Mouse (Mus musculus) CD4-positive, CD25-positive, alpha-beta regulatory T cell, adult 2 months (primary cell): Measurements from ENCODE around the gene Mff.

ENCODE experiments used
- DNase-seq: peaks from one replicate; pipeline ENCODE4 v3.0.0-alpha.2; 2012; ENCODE audit warnings: low read depth, low spot score

The Mff gene

DNA sequence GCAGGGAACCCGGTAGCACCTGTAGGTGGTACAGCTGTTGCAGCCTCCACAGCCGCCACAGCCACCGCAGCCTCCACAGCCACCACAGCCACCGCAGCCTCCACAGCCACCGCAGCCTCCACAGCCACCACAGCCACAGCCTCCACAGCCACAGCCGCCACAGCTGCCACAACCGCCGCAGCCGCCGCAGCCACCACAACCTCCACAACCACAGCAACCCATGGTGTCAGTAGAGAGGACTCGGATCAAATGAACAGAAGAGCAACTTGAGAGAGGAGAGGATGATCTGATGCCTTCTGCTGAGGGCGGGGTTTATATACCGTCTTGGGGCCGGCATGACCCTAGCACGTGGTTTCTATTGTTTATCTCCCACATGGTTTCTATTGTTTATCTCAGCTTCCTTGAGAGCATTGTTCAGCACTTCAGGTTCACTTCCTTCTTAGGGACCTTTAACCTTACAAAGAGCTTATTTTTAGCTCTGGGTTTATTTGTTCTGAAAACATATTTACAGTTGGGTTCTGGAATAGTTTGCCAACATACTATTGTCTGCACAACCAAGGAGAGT, 46.4 kb downstream of the Mff start, which contains the start of gene Gm47791:
Gene Gm47791, minus strand, starts transcription at position 222 of the 565 bp plus-strand sequence.
- DNase-seq: no peak

DNA sequence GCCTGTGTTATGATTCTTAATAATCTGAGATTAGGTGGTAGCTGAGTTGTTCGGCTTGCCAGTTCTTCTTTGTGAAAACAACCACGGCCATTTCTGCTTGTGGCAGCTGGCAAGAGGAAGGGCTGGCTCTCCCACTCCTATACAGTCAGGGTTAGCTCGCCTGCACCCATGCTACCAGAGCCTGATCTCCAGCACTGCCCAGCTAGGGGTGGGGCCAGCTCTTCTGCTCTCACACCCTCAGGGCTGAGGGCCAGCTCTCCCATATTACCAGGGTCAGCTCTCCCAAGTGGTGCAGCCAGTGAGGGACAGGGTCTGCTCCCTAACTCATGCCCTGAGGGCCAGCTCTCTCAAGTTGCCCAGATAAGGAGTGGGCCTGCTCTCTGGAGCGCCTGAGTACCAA, 47.7 kb downstream of the Mff start:
- no peak for DNase-seq

DNA sequence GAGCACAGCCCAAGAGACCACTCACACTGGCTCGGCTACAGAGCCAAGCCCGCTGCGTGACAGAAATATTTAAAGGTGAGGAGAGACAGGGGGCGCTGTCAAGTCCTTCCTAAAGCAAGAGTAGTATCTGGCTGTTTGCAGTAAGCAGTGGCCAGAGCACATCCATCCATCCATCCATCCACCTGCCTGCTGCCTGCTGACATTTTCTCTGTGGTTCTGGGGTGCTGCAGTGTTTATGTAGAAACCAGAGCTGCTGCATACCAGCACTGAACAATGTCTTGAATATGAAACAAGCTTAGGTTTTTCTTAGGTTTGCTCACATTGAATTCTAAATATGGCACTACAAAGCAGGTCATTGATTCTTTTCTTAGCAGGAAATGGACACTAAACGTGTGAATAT, 48.5 kb downstream of the Mff start:
- no peak for DNase-seq

GRCm38 (mm10) chr1:82775293-82775692, 50.6 kb downstream of the Mff start:
- DNase-seq: no peak

DNA sequence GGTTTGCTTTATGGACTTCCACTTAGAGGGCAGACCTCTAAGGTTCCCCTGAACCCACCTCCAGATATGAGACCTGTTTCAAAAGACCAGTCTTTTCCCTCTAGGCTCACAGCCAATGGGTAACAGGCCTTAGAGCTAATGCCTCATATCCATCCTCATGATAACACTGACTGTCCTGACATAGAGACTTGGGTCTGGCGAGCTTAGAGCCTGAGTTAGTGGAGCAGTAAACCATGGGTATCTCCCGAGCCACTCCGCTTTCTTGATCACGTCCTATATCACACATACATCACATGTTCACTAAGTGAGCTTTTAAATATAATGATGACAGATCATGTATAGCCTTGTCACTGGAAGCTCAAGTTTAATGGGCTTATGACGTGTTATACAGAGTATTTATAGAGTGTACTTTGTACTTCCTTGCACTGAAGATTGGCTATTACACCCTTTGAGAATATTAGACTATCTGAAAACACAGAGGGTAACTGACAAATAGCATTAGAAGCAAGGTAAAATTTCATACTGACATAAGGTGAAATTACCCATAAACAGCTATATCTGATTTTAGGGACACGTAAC, 54.8 kb downstream of the Mff start:
- no peak for DNase-seq

GRCm38 (mm10) chr1:82783559-82783958, 58.9 kb downstream of the Mff start:
- no peak for DNase-seq

DNA sequence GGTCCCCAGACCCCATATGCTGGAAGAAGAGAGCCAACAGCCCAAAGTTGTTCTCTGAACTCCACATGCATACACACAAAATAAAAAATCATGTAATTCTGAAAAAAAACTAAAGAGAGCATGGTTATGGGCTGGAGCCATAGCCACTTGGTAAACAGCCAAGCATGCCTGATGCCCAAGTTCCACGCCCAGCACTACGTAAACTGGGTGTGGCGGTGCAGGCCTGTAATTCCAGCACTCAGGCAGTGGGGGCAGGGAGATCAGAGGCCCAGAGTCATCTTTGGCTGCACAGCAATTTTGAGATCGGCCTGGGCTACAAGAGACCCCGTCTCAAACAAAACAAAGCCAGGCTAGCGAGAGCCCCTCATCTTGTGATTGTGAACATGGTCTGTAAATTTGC, 60.9 kb downstream of the Mff start:
- DNase-seq: no peak

DNA sequence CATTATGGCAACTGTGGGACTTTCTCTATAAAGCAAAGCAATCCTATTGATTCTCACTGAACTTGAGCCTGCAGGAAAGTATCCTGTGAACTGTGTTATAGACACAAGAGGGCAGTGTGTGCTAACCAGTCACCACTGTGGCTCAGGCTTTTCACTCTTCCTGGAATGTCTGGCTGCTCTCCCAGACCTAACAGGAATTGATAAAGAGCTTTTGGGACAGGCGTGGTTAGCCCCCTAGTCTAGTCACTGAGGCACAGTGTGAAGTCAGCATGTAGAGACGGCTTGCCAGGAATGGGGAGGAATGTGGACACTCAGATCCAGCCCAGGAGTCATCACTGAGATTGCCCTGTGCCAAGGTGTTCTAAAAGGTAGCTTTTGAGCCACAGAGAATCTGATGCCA, 62.7 kb downstream of the Mff start:
- DNase-seq: peak; percentile 76

DNA sequence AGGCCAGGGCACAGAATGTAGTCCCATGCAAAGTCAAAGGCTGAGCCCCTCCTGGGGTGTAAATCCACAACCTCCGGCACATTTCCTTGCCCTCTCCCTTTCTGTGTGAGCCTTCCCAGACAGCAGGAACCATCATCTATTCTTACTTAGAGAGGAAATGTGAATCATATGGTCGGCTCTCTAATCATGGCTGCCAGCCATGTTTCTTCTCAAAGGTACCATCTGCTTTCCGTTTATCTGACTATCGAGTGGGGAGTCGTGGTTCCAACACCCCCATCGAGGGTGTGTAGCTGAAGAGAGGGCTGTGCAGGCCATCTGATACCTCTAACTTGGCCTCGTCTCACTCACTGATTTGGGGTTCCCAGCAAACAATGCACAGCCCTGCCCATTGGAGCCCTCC, 63.4 kb downstream of the Mff start:
- no peak for DNase-seq

DNA sequence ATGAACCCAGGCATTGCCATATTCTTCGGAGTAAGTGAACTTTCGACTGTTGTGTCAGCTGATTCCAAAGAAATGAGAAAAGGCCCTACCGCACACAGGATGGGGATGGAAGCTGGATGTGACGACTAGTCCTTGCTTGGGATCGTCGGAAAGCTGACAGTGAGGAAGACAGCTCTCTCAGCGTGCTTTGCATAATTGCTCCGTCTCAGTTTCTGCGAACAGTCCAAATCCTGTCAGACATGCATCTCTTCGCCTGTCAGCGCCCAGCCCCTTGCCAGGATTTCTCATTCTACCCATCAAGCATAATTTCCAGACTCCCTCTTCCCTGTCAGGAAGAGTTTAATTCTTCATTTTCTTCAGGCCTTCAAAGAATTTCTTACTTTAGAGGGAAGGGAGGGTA, 66.4 kb downstream of the Mff start:
- no peak for DNase-seq

DNA sequence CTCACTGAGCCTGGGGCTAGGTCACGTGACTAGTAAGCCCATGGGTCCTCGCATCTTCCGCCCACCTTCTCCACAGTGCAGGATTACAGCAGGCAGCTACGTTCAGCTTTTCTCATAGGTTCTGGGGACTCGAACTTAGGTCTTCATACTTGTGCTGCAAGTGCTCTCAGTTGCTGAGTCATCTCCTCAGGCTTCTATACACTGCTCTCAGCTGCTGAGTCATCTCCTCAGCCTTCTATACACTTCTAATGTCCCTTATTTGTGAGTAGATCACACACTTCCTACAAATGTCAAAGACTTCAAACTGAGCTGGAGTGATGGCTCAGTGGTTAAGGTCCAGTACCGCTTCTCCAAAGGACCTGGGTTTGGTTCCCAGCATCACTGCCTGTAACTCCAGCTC, 67.5 kb downstream of the Mff start:
- no peak for DNase-seq

- DNase-seq: no peak
Measured at GRCm38 (mm10) chr1:82793110-82793509, 68.4 kb downstream of the Mff start.

GRCm38 (mm10) chr1:82793986-82794385, 69.3 kb downstream of the Mff start:
- no peak for DNase-seq

- peak; percentile 56 for DNase-seq
Measured at GRCm38 (mm10) chr1:82795211-82795610, 70.5 kb downstream of the Mff start.

- peak; percentile 48 for DNase-seq
Measured at GRCm38 (mm10) chr1:82795702-82796443, 71.2 kb downstream of the Mff start.

GRCm38 (mm10) chr1:82797088-82797487, 72.4 kb downstream of the Mff start:
- DNase-seq: no peak

DNA sequence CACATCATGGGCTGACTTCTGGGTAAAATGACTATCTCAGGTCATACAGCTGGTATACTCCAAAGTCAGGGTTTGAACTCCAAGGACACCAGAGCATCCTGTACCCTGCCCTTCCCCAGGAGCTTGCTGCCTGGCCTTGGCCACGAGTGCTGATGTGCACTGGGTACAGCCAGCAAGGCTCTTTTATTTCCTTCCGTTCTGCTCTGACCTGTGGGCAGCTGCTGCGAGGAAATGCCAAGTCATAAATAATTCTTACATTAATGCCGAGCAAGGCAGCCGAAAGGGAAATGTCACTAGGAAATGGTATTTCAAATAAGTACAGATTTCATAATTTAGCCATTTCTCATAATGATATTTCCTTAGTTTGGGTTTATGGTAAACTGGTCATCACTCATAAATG, 73.6 kb downstream of the Mff start:
- DNase-seq: no peak

- DNase-seq: no peak
Measured at GRCm38 (mm10) chr1:82798922-82799321, 74.2 kb downstream of the Mff start.

DNA sequence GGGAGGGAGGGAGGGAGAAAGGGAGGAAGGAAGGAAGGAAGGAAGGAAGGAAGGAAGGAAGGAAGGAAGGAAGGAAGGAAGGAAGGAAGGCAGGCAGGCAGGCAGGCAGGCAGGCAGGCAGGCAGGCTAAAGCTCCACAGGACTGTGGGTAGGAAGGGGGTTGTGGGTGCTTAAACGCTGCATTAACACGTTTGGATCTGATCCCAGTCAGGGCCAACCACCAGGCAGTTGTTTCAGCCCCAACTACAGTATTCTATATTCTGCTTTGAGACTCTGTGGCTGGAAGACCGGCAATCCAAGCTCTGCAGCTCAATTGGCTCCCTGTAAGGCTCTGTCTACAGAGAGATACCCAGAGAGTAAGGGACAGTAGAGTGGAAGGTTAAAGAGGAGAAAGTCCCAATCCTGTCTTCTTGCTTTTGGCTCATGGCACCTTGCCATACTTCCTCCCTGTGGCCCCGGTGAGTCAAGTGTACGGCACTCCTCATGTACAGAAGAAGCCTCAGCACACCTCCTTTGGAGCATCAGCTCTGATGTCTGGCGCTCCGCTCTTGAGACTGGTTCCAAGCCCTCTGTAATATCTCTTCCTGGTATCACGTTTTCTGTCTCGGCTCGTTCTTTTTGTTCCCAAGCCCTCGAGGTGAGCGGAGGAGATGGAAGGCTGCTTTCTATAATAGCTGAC, 76.6 kb downstream of the Mff start:
- no peak for DNase-seq
